Mouse (Mus musculus): ENCODE results near the gene Fam228b. TPM values are rescaled to one million over a fixed set of nuclear protein-coding genes. Genes with fewer than 3 reads are reported as not detected.

The Fam228b gene
- total RNA-seq, 1 experiment: 3.0 TPM

DNA sequence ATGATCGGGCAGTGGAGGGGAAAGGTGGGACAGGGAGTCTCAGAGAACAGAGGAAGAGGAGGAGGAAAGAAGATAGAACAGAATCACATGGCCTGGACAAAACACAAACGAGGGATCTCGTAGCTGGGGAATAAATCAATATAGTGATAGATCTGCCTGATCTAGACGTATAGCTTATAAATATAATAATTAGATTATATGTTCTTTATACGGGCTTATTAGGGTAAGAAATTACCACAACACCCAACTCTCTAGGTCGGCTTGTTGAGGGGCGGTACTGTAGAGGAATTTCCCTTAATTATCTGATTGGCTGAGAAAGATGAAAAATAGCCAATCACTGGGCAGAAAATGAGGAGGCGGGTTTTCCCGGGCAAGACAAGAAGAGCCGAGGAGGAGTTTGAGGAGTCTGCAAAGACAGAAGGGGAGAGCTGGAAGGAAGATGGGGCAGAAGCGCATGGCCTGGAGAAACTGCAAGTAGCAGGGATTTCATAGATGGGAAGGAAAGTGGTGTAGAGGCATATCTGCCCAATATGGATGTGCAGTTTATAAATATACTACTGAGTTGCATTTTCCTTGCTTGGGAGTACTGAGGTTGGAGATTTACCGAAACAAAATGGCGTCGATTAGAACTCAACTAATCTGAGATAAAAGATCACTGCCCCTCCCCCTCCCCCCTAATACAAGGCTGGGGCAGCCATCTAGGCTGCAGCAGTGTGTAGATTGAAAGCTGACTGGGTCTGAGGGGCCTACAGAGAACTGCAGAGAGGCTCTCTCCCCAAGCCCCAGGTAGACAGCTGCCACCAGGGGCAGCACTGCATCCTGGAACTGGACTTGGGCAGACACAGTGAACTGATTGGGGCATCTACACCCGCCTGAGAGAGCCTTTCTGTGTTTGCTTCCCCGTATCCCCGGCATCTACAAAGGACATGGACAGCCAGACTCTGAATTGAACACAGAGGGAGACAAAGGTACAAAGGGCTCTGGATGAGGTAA lies 49.0 kb downstream of the Fam228b start:
- in situ Hi-C loops (cut with MboI; ENCODE audit: low sequenced_read_pairs in 2 of 2, unreplicated experiment in 2 of 2): no loop called here
- Histone ChIP-seq H3K4me1 (ENCODE audit: control insufficient read depth in 2 of 2, insufficient read depth in 2 of 2, low read length in 2 of 2, poor library complexity in 1 of 2) (peaks cover 2% of the 10 kb centered on the region in 2 experiments; a peak in 3 of 4 replicates), H3K4me3 (ENCODE audit: insufficient read depth in 1 of 2, low read depth in 1 of 2, low read length in 2 of 2, poor library complexity in 1 of 2, severe bottlenecking in 1 of 2) (peak overlapping the region; percentile 74 to 88), H3K27ac (ENCODE audit: insufficient read depth, low read depth, low read length, poor library complexity, severe bottlenecking) (no peak overlapping the region), H3K36me3 (ENCODE audit: control insufficient read depth, insufficient read depth, low read length, poor library complexity, severe bottlenecking) (no peaks in the 10 kb centered on the region), H3K9me3 (ENCODE audit: control insufficient read depth, insufficient read depth, low read depth, low read length) (no peaks in the 10 kb centered on the region), H3K9ac (ENCODE audit: insufficient read depth, low read depth, low read length, poor library complexity, severe bottlenecking) (peak overlapping the region; percentile 71)
- TF ChIP-seq CHD2 (IDR thresholded peaks at IDR 0.05; ENCODE audit: low read depth, low read length) (peak; percentile 14; the same call in 1 of the 2 replicates), HCFC1 (IDR thresholded peaks at IDR 0.05; ENCODE audit: borderline replicate concordance, insufficient read depth, low read length) (peak; percentile 20; the same call in 1 of the 2 replicates), MAFK (IDR thresholded peaks at IDR 0.05; ENCODE audit: insufficient read depth, low read depth, low read length) (no peak)
- DNase-seq (ENCODE audit: low read depth, low spot score): peak; percentile 89

DNA sequence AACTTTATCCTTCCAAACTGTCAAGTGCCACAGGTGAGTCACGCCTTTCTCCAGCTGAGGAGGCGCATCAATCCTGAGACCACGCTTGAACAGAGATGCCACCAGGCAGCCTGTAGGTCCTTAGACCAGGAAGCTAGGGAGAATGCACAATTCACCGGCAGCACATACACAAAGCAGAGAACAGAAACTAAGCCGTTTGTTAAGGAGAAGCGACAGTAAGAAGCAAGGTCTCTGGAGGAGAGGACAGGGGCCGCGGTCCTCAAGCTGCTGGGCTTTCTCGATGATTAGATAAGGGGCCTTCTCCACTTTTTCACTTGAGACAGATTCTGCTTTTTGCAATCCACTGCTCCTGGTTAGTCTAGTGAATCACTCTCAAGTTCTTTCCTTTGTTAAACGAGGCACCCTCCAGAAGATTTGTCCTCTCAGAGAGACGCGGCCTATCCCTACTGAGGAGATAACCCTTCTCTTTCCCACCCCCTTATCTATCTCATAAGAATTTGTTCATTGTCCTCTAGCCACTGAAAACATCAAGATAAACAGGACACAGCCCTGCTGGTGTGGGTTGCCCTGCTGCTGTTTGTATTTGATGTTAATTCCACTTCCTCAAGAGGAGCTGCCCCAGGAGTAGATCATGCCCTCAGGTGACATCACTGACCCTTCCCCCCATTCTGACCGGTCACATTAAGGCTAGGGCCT lies 49.9 kb downstream of the Fam228b start:
- TF ChIP-seq ZC3H11A (IDR thresholded peaks at IDR 0.05; ENCODE audit: borderline replicate concordance, low read depth, low read length) (no peak), MAFK (IDR thresholded peaks at IDR 0.05; ENCODE audit: insufficient read depth, low read depth, low read length) (no peak), CHD2 (IDR thresholded peaks at IDR 0.05; ENCODE audit: low read depth, low read length) (no peak), HCFC1 (IDR thresholded peaks at IDR 0.05; ENCODE audit: borderline replicate concordance, insufficient read depth, low read length) (no peak), ZNF384 (IDR thresholded peaks at IDR 0.05; ENCODE audit: low read depth, low read length) (no peak)
- no peak for DNase-seq (ENCODE audit: low read depth, low spot score)
- Histone ChIP-seq H3K36me3 (ENCODE audit: control insufficient read depth, insufficient read depth, low read length, poor library complexity, severe bottlenecking) (no peaks in the 10 kb centered on the region), H3K9me3 (ENCODE audit: control insufficient read depth, insufficient read depth, low read depth, low read length) (no peaks in the 10 kb centered on the region), H3K27ac (ENCODE audit: insufficient read depth, low read depth, low read length, poor library complexity, severe bottlenecking) (no peak overlapping the region), H3K9ac (ENCODE audit: insufficient read depth, low read depth, low read length, poor library complexity, severe bottlenecking) (no peak overlapping the region), H3K4me3 (ENCODE audit: insufficient read depth in 1 of 2, low read depth in 1 of 2, low read length in 2 of 2, poor library complexity in 1 of 2, severe bottlenecking in 1 of 2) (peak overlapping the region in 1 of 2 experiments; percentile 88; a peak in 1 of 4 replicates), H3K4me1 (ENCODE audit: control insufficient read depth in 2 of 2, insufficient read depth in 2 of 2, low read length in 2 of 2, poor library complexity in 1 of 2) (peaks cover 2% of the 10 kb centered on the region in 2 experiments; a peak in 3 of 4 replicates)
- in situ Hi-C loops (cut with MboI; ENCODE audit: low sequenced_read_pairs in 2 of 2, unreplicated experiment in 2 of 2): no loop called here

DNA sequence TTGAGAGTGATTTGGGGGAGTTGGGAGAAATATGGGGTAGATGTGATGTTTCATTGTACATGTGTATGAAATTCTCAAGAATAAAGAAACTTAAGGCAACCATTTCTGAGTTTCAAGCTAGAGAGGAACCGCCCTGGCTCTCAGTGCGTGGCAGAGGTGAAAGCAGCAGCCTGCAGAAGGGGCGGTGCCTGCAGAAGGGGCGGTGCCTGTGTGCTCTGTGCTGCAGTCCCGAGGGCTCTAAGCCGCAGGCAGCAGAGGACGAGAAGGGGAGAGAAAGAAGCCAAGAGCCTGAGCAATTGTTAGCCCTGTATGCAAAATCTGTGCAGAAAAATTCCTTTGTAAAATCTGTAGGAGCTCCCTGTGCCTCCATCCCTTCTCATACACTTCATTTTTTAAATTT lies 51.6 kb downstream of the Fam228b start:
- TF ChIP-seq ZNF384 (IDR thresholded peaks at IDR 0.05; ENCODE audit: low read depth, low read length): no peak
- TF ChIP-seq MAFK (IDR thresholded peaks at IDR 0.05; ENCODE audit: insufficient read depth, low read depth, low read length): no peak
- no peak for TF ChIP-seq ZC3H11A (IDR thresholded peaks at IDR 0.05; ENCODE audit: borderline replicate concordance, low read depth, low read length)
- TF ChIP-seq HCFC1 (IDR thresholded peaks at IDR 0.05; ENCODE audit: borderline replicate concordance, insufficient read depth, low read length): no peak
- no peak for TF ChIP-seq CHD2 (IDR thresholded peaks at IDR 0.05; ENCODE audit: low read depth, low read length)
- H3K4me3 ChIP-seq (ENCODE audit: insufficient read depth in 1 of 2, low read depth in 1 of 2, low read length in 2 of 2, poor library complexity in 1 of 2, severe bottlenecking in 1 of 2): peak overlapping the region in 1 of 2 experiments; percentile 23; a peak in 1 of 4 replicates
- H3K36me3 ChIP-seq (ENCODE audit: control insufficient read depth, insufficient read depth, low read length, poor library complexity, severe bottlenecking): peaks cover 2% of the 10 kb centered on the region; the same call in 1 of the 2 replicates
- H3K27ac ChIP-seq (ENCODE audit: insufficient read depth, low read depth, low read length, poor library complexity, severe bottlenecking): no peak overlapping the region
- DNase-seq (ENCODE audit: low read depth, low spot score): peak; percentile 48
- peaks cover 2% of the 10 kb centered on the region in 2 experiments; a peak in 3 of 4 replicates for H3K4me1 ChIP-seq (ENCODE audit: control insufficient read depth in 2 of 2, insufficient read depth in 2 of 2, low read length in 2 of 2, poor library complexity in 1 of 2)
- H3K9ac ChIP-seq (ENCODE audit: insufficient read depth, low read depth, low read length, poor library complexity, severe bottlenecking): no peak overlapping the region
- no peaks in the 10 kb centered on the region for H3K9me3 ChIP-seq (ENCODE audit: control insufficient read depth, insufficient read depth, low read depth, low read length)
- in situ Hi-C loops (cut with MboI; ENCODE audit: low sequenced_read_pairs in 2 of 2, unreplicated experiment in 2 of 2): no loop called here

DNA sequence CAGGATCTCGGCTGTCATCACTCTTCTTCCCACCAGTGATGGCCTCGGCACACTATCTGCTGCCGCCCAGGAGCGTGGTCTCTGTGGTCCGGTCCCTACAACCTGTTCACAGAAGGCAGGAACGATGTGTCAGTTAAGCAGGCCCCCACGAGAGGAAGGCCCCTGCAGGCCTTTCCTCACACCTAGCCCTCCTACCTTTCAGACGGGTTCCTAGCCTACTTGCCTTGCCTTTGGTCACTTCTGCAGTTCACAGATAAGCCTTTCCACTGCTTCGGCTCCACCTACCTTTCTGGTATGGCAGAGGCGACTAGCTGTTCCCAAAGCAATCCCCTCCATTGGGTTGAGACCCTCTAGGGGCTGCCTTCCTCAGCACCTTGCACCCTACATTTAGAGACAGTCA lies 53.5 kb downstream of the Fam228b start:
- H3K27ac ChIP-seq (ENCODE audit: insufficient read depth, low read depth, low read length, poor library complexity, severe bottlenecking): no peak overlapping the region
- no peak overlapping the region for H3K9ac ChIP-seq (ENCODE audit: insufficient read depth, low read depth, low read length, poor library complexity, severe bottlenecking)
- TF ChIP-seq MAFK (IDR thresholded peaks at IDR 0.05; ENCODE audit: insufficient read depth, low read depth, low read length) (no peak), CHD2 (IDR thresholded peaks at IDR 0.05; ENCODE audit: low read depth, low read length) (no peak), HCFC1 (IDR thresholded peaks at IDR 0.05; ENCODE audit: borderline replicate concordance, insufficient read depth, low read length) (no peak)
- in situ Hi-C loops (cut with MboI; ENCODE audit: low sequenced_read_pairs in 2 of 2, unreplicated experiment in 2 of 2): no loop called here
- H3K4me3 ChIP-seq (ENCODE audit: insufficient read depth in 1 of 2, low read depth in 1 of 2, low read length in 2 of 2, poor library complexity in 1 of 2, severe bottlenecking in 1 of 2): no peak overlapping the region
- no peak for DNase-seq (ENCODE audit: low read depth, low spot score)
- H3K4me1 ChIP-seq (ENCODE audit: control insufficient read depth in 2 of 2, insufficient read depth in 2 of 2, low read length in 2 of 2, poor library complexity in 1 of 2): peaks cover 2% of the 10 kb centered on the region in 2 experiments; a peak in 3 of 4 replicates
- H3K36me3 ChIP-seq (ENCODE audit: control insufficient read depth, insufficient read depth, low read length, poor library complexity, severe bottlenecking): peaks cover 5% of the 10 kb centered on the region; the same call in 1 of the 2 replicates
- H3K9me3 ChIP-seq (ENCODE audit: control insufficient read depth, insufficient read depth, low read depth, low read length): no peaks in the 10 kb centered on the region

Measured in ES-E14 (cell line).